Mouse (Mus musculus): ENCODE measurements around the gene Ctsd.

GRCm38 (mm10) chr7:142431106-142431505 is 43.3 kb upstream of the Ctsd start:
- TF ChIP-seq CTCF (IDR thresholded peaks at IDR 0.05; ENCODE audit: borderline replicate concordance, insufficient read depth, low read depth, low read length) (no peak), POLR2A (IDR thresholded peaks at IDR 0.05; ENCODE audit: borderline replicate concordance, insufficient read depth, low read length) (no peak)
